Comparison of ENCODE assay signal across 8 mouse cellular contexts in genomic region chr17:71182871-71183656, GRCm38 (mm10). TPM values are rescaled to one million over a fixed set of nuclear protein-coding genes. Genes with fewer than 3 reads are reported as not detected.
DNase-seq lines count a peak whose midpoint lies in the region; ATAC-seq lines count a peak whose summit lies in the region.

No protein-coding gene starts in this region.

- no peaks in the 10 kb centered on the region for H3K36me3 ChIP-seq in intestine, embryonic 14.5 days (ENCODE audit: control insufficient read depth, insufficient read depth, low read length)

- H3K4me2 ChIP-seq in intestine, embryonic 14.5 days (ENCODE audit: low read length), result peak overlapping the region; percentile 91

- peaks cover 18% of the 10 kb centered on the region for H3K4me1 ChIP-seq in intestine, embryonic 14.5 days (replicated peaks; ENCODE audit: control insufficient read depth, insufficient read depth, low read length)

- intact Hi-C loops in left cerebral cortex, postnatal 14 days (cut with DNase I), result loop anchor here (5.0 to 10.0 kb wide), 2 partner anchors 51 to 178 kb away; partner anchors contain the start of genes Myl12a and Myom1

- peak overlapping the region; percentile 85 for H3K27ac ChIP-seq in intestine, embryonic 14.5 days (ENCODE audit: low read depth)

- peak overlapping the region; percentile 85 for H3K9ac ChIP-seq in intestine, embryonic 14.5 days (ENCODE audit: low read length)

- no peaks in the 10 kb centered on the region for H3K27me3 ChIP-seq in intestine, embryonic 14.5 days (replicated peaks; ENCODE audit: control insufficient read depth, insufficient read depth, low read length)

- H3K4me3 ChIP-seq in intestine, embryonic 14.5 days (ENCODE audit: low read depth, low read length), result peak overlapping the region; percentile 75

- ATAC-seq in intestine, embryonic 14.5 days (replicated peaks; ENCODE audit: low FRiP score, low TSS enrichment, low read depth), result peak; percentile 98
- peak; percentile 60 for ATAC-seq in megakaryocyte-erythroid progenitor cell, adult 5-6 weeks (replicated peaks; ENCODE audit: low FRiP score, low TSS enrichment, poor library complexity, severe bottlenecking)

- H3K9me3 ChIP-seq in intestine, embryonic 14.5 days (ENCODE audit: control insufficient read depth, low read length), result no peaks in the 10 kb centered on the region

- WGBS in intestine, embryonic 14.5 days, result under 1% methylated on average over 71 of the region's 71 CpGs

- DNase-seq in adrenal gland, adult 18-20 months (ENCODE audit: low spot score in 2 of 2), result peak; percentile 93 to 97
- peak; percentile 94 for DNase-seq in embryo, embryonic 10.5 days (ENCODE audit: low spot score)
- DNase-seq in gastrocnemius, postnatal 25 days, result peak; percentile 90
- DNase-seq in intestine, embryonic 14.5 days (ENCODE audit: low spot score), result peak; percentile 93
- DNase-seq in left cerebral cortex, postnatal 14 days (ENCODE audit: low spot score in 2 of 2), result peak; percentile 92 to 93
- peak; percentile 92 for DNase-seq in right cerebral cortex, postnatal 14 days
- peak; percentile 91 for DNase-seq in urinary bladder, postnatal 25 days (ENCODE audit: low spot score)

RNA-seq across cellular contexts. Expression of gene Lpin2, which starts 0.7 kb away (rescaled TPM):
- 10 to 100 TPM; 34.4 to 40.1 TPM for total RNA-seq in adrenal gland, adult 18-20 months (2021)
- 1 to 10 TPM; 4.0 to 4.9 TPM for total RNA-seq in gastrocnemius, postnatal 25 days (2021)
- 27.3 and 31.9 TPM in 2 replicates for polyA plus RNA-seq in intestine, embryonic 14.5 days (2014; fragmentation: Nextera tagmentation; extraction: Ambion mirVana)
- total RNA-seq in left cerebral cortex, postnatal 14 days (2021), result 10 to 100 TPM; 79.9 to 84.3 TPM
- total RNA-seq in megakaryocyte-erythroid progenitor cell, adult 5-6 weeks (2014; fragmentation: Nextera tagmentation), result 119 and 153 TPM in 2 replicates
- total RNA-seq in megakaryocyte-erythroid progenitor cell, adult 5-6 weeks (2017), result 129 and 139 TPM in 2 replicates

Comparison
In these comparisons a context has a peak if more than half of its experiments do, and no peak if none do; other contexts are left out.
1. Peak in every context shown above with its lines: DNase-seq, ATAC-seq, H3K4me3 ChIP-seq and H3K27ac ChIP-seq.
2. RNA of gene Lpin2, which starts 0.7 kb away (total RNA-seq): 119 to 153 TPM in megakaryocyte-erythroid progenitor cell, adult 5-6 weeks, 79.9 to 84.3 TPM in left cerebral cortex, postnatal 14 days and 34.4 to 40.1 TPM in adrenal gland, adult 18-20 months; 4.0 to 4.9 TPM in gastrocnemius, postnatal 25 days; every median in the first group is over 4 times any median in the second.